Mouse (Mus musculus): ENCODE measurements around the gene Ddhd1. TPM values are rescaled to one million over a fixed set of nuclear protein-coding genes. Genes with fewer than 3 reads are reported as not detected.

The Ddhd1 gene
- polyA plus RNA-seq, 1 experiment from 2014 or later = 5.4 TPM

- DNase-seq (ENCODE audit: low spot score) (peak; percentile 70), ATAC-seq (replicated peaks; ENCODE audit: low FRiP score, low read depth) (peak; percentile 90)
- H3K9me3 ChIP-seq (replicated peaks; ENCODE audit: low read length) = no peaks in the 10 kb centered on the region
- H3K27me3 ChIP-seq (ENCODE audit: insufficient read depth, low read length) = no peaks in the 10 kb centered on the region
- H3K36me3 ChIP-seq (ENCODE audit: insufficient read depth, low read length) = no peaks in the 10 kb centered on the region
- WGBS = 2% methylated on average over 16 of the region's 16 CpGs
- TF ChIP-seq CTCF (IDR thresholded peaks at IDR 0.05; ENCODE audit: low read depth) = peak; percentile 73
- H3K4me1 ChIP-seq (replicated peaks; ENCODE audit: insufficient read depth, low read length) = no peaks in the 10 kb centered on the region
- H3K9ac ChIP-seq (ENCODE audit: low read depth, low read length) = peak overlapping the region; percentile 55
- peak overlapping the region; percentile 65 for H3K27ac ChIP-seq
- peak overlapping the region; percentile 45 for H3K4me3 ChIP-seq (replicated peaks; ENCODE audit: low read depth, low read length)
- peak overlapping the region; percentile 76 for H3K4me2 ChIP-seq (ENCODE audit: low read length)
Measured at GRCm38 (mm10) chr14:45690520-45691246, 32.7 kb upstream of the Ddhd1 start.

- Histone ChIP-seq H3K27me3 (ENCODE audit: insufficient read depth, low read length) (no peaks in the 10 kb centered on the region), H3K4me1 (replicated peaks; ENCODE audit: insufficient read depth, low read length) (no peaks in the 10 kb centered on the region), H3K4me3 (replicated peaks; ENCODE audit: low read depth, low read length) (no peak overlapping the region), H3K9ac (ENCODE audit: low read depth, low read length) (no peak overlapping the region), H3K4me2 (ENCODE audit: low read length) (no peak overlapping the region), H3K36me3 (ENCODE audit: insufficient read depth, low read length) (no peaks in the 10 kb centered on the region), H3K27ac (no peak overlapping the region), H3K9me3 (replicated peaks; ENCODE audit: low read length) (no peaks in the 10 kb centered on the region)
- DNase-seq (ENCODE audit: low spot score) (no peak), ATAC-seq (replicated peaks; ENCODE audit: low FRiP score, low read depth) (no peak)
- 68% methylated on average over 2 of the region's 2 CpGs for WGBS
- no peak for TF ChIP-seq CTCF (IDR thresholded peaks at IDR 0.05; ENCODE audit: low read depth)
Measured at GRCm38 (mm10) chr14:45685313-45685712, 27.4 kb upstream of the Ddhd1 start.

GRCm38 (mm10) chr14:45676722-45677121, 18.8 kb upstream of the Ddhd1 start:
- Histone ChIP-seq H3K4me1 (replicated peaks; ENCODE audit: insufficient read depth, low read length) (no peaks in the 10 kb centered on the region), H3K36me3 (ENCODE audit: insufficient read depth, low read length) (no peaks in the 10 kb centered on the region), H3K9me3 (replicated peaks; ENCODE audit: low read length) (no peaks in the 10 kb centered on the region), H3K4me3 (replicated peaks; ENCODE audit: low read depth, low read length) (no peak overlapping the region), H3K27me3 (ENCODE audit: insufficient read depth, low read length) (no peaks in the 10 kb centered on the region), H3K9ac (ENCODE audit: low read depth, low read length) (no peak overlapping the region), H3K27ac (no peak overlapping the region), H3K4me2 (ENCODE audit: low read length) (no peak overlapping the region)
- WGBS = 37% methylated on average over 6 of the region's 6 CpGs
- TF ChIP-seq CTCF (IDR thresholded peaks at IDR 0.05; ENCODE audit: low read depth) = no peak
- DNase-seq (ENCODE audit: low spot score) (no peak), ATAC-seq (replicated peaks; ENCODE audit: low FRiP score, low read depth) (no peak)

- no peaks in the 10 kb centered on the region for H3K36me3 ChIP-seq (ENCODE audit: insufficient read depth, low read length)
- ATAC-seq (replicated peaks; ENCODE audit: low FRiP score, low read depth) = no peak
Measured at GRCm38 (mm10) chr14:45668325-45668724, 10.4 kb upstream of the Ddhd1 start.

GRCm38 (mm10) chr14:45667231-45667630, 9.3 kb upstream of the Ddhd1 start:
- WGBS = 63% methylated on average over 2 of the region's 2 CpGs
- ATAC-seq (replicated peaks; ENCODE audit: low FRiP score, low read depth) = no peak
- DNase-seq (ENCODE audit: low spot score) = no peak

More at GRCm38 (mm10) chr14:45668325-45668724, 10.4 kb upstream of the Ddhd1 start:
- no peak for DNase-seq (ENCODE audit: low spot score)
- H3K9ac ChIP-seq (ENCODE audit: low read depth, low read length) = no peak overlapping the region
- no peak for TF ChIP-seq CTCF (IDR thresholded peaks at IDR 0.05; ENCODE audit: low read depth)
- H3K27ac ChIP-seq = no peak overlapping the region
- no peaks in the 10 kb centered on the region for H3K9me3 ChIP-seq (replicated peaks; ENCODE audit: low read length)
- no peaks in the 10 kb centered on the region for H3K4me1 ChIP-seq (replicated peaks; ENCODE audit: insufficient read depth, low read length)
- H3K4me2 ChIP-seq (ENCODE audit: low read length) = no peak overlapping the region
- no peak overlapping the region for H3K4me3 ChIP-seq (replicated peaks; ENCODE audit: low read depth, low read length)
- 60% methylated on average over 4 of the region's 4 CpGs for WGBS
- H3K27me3 ChIP-seq (ENCODE audit: insufficient read depth, low read length) = no peaks in the 10 kb centered on the region

GRCm38 (mm10) chr14:45661575-45661974, 3.6 kb upstream of the Ddhd1 start:
- TF ChIP-seq CTCF (IDR thresholded peaks at IDR 0.05; ENCODE audit: low read depth) = no peak
- no peaks in the 10 kb centered on the region for H3K27me3 ChIP-seq (ENCODE audit: insufficient read depth, low read length)
- no peak for DNase-seq (ENCODE audit: low spot score)
- H3K36me3 ChIP-seq (ENCODE audit: insufficient read depth, low read length) = no peaks in the 10 kb centered on the region
- H3K9me3 ChIP-seq (replicated peaks; ENCODE audit: low read length) = no peaks in the 10 kb centered on the region
- no peak overlapping the region for H3K4me2 ChIP-seq (ENCODE audit: low read length)
- H3K9ac ChIP-seq (ENCODE audit: low read depth, low read length) = no peak overlapping the region
- 44% methylated on average over 5 of the region's 5 CpGs for WGBS
- H3K4me3 ChIP-seq (replicated peaks; ENCODE audit: low read depth, low read length) = no peak overlapping the region
- H3K27ac ChIP-seq = no peak overlapping the region
- ATAC-seq (replicated peaks; ENCODE audit: low FRiP score, low read depth) = no peak
- 0 out of 2 replicates have a peak, but pooled peaks cover 8% of the 10 kb centered on the region for H3K4me1 ChIP-seq (replicated peaks; ENCODE audit: insufficient read depth, low read length)

More at GRCm38 (mm10) chr14:45667231-45667630, 9.3 kb upstream of the Ddhd1 start:
- no peak overlapping the region for H3K9ac ChIP-seq (ENCODE audit: low read depth, low read length)
- no peaks in the 10 kb centered on the region for H3K36me3 ChIP-seq (ENCODE audit: insufficient read depth, low read length)
- no peaks in the 10 kb centered on the region for H3K9me3 ChIP-seq (replicated peaks; ENCODE audit: low read length)
- H3K4me3 ChIP-seq (replicated peaks; ENCODE audit: low read depth, low read length) = no peak overlapping the region
- no peak overlapping the region for H3K4me2 ChIP-seq (ENCODE audit: low read length)
- H3K27me3 ChIP-seq (ENCODE audit: insufficient read depth, low read length) = no peaks in the 10 kb centered on the region
- no peaks in the 10 kb centered on the region for H3K4me1 ChIP-seq (replicated peaks; ENCODE audit: insufficient read depth, low read length)
- H3K27ac ChIP-seq = no peak overlapping the region
- TF ChIP-seq CTCF (IDR thresholded peaks at IDR 0.05; ENCODE audit: low read depth) = no peak
